Mouse (Mus musculus): ENCODE results near the gene Susd1.

GRCm38 (mm10) chr4:59351938-59352337 lies 86.5 kb downstream of the Susd1 start:
- TF ChIP-seq CTCF (IDR thresholded peaks at IDR 0.05; ENCODE audit: borderline replicate concordance, insufficient read depth, low read depth, low read length) = no peak
- no peak for TF ChIP-seq POLR2A (IDR thresholded peaks at IDR 0.05; ENCODE audit: borderline replicate concordance, insufficient read depth, low read length)

Data from cerebellum, adult 2 months (tissue).